Mouse (Mus musculus): ENCODE results near the gene Gabra1.

Gabra1 gene

GRCm38 (mm10) chr11:42182825-42183152, at the start of gene Gabra1:
Gene Gabra1, minus strand, starts transcription at chr11:42182930.
- DNase-seq = no peak

GRCm38 (mm10) chr11:42181973-42182824, 531 bp downstream of the Gabra1 start:
- no peak for DNase-seq

GRCm38 (mm10) chr11:42181426-42181825, 1.3 kb downstream of the Gabra1 start:
- DNase-seq = no peak

- DNase-seq = no peak
Observed at GRCm38 (mm10) chr11:42179535-42179934, 3.2 kb downstream of the Gabra1 start.

- no peak for DNase-seq
Observed at GRCm38 (mm10) chr11:42178296-42178695, 4.4 kb downstream of the Gabra1 start.

GRCm38 (mm10) chr11:42151396-42151795, 31.3 kb downstream of the Gabra1 start:
- no peak for DNase-seq

GRCm38 (mm10) chr11:42116931-42117330, 65.8 kb downstream of the Gabra1 start:
- DNase-seq = no peak

GRCm38 (mm10) chr11:42110051-42110450, 72.7 kb downstream of the Gabra1 start:
- no peak for DNase-seq

GRCm38 (mm10) chr11:42109627-42110026, 73.1 kb downstream of the Gabra1 start:
- DNase-seq = no peak

GRCm38 (mm10) chr11:42095556-42095955, 87.2 kb downstream of the Gabra1 start:
- no peak for DNase-seq
